Mouse (Mus musculus) kidney, postnatal 10 days (tissue): ENCODE measurements at regions not wholly inside any gene's neighbourhood (a gene's known extent, or its start where the extent isn't known, plus 50 kb on each side); places are given as distances from the start of the nearest gene placed in this dataset.

Experiments
- DNase-seq: peaks from one replicate; pipeline ENCODE4 v3.0.0; 2021; ENCODE audit warnings: mixed read lengths

- no peak for DNase-seq
Observed at GRCm38 (mm10) chr11:55712350-55712749, 104.4 kb upstream of the Glra1 start.

DNA sequence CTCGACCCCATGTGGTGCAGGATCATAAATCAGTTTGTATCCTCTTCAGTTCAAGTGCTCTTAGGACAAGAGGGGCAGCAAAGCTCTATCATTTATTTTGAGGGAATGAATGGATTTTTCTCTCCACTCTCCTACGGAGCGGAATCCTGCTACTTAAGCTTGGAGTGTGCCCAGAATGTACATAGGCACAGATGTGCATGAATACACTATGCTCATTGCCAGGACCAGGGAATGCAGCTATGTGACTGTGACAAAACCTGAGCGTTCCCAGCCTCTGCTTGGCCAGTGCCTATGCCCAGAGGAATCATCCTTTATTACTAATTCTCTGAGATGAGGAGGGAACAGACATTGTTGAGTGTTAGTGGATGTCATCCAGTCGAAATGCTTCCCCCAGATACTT is 99.5 kb upstream of the Glra1 start:
- DNase-seq = no peak

- peak; percentile 24 for DNase-seq
Observed at GRCm38 (mm10) chr11:55701921-55702320, 93.9 kb upstream of the Glra1 start.

DNA sequence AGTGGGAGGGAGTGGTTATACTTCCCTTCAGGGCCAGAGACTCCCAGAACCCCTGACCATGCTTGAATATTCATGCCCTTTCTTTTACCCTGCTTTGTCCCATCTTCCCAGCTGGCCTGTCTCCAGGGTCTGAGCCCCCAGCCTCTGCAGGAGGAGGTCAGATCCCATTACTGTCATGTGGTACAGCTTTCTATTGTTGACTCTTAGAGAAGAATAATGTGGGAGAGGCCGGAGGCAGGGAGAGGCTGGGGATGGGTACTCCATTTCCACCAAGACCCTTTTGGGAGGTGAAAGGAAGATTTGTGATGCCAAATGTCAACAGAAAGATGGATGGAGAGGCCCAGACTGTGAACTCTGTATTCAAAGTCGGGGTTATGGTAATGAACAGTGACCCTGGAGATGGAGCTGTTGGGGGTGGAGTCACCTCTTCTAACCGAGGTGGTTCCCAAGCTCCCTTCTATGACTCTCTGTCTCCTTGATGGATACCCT is 77.1 kb upstream of the Glra1 start:
- DNase-seq = no peak

- peak; percentile 47 for DNase-seq
Observed at GRCm38 (mm10) chr11:55682351-55682961, 74.5 kb upstream of the Glra1 start.

DNA sequence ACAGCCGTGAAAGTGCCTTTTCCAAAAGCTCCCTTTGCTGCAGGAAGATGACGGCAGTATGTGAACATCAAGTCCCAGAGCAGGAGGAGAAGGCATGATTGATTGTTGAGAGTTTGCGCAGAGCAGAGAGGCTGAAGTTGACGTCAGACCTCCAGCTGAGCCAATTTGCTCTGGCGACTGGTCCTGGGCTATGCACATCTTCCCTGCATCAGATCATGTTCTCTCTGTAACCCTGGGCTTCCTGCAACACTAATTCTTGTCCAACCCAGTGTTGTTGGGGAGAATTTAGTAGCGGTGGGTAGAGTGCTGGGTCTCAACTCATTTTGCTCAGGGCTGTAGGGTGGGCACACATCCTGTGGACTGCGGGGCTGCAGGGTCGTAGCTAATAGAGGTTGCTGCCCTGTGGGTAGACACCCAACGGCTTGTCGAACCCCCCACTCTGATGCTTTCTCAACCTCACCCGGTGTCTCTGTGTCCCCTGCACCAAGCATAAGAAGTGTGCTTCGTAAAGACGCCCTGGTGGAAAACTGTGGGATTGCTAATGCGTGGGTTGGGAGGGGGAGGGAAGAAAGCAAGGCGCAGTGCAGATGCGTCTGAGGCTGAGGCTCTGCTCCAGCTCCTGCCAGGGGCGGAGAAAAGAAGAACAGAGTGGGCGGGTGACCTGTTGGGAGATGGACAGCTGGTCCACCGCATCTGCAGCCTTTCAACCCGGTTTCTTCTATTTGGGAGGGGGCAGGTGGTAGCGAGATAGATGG is 73.4 kb upstream of the Glra1 start:
- DNase-seq = no peak

DNA sequence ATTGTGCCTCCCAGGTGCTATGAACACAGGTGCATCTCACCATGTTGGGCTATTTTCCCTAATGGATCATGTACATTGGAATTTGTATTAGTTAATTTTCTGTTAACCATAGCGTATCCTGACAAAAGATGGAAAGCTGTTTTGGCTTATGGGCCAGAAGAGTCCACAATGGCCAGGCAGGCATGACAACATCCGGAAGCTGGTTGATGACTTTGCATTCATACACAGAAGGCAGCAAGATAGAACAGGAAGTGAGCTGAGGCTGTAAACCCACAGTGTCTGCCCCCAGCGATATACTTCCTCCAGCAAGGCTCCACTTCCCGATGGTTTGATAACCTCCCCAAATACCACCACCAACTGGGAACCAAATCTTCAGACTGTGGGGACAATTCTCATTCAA is 55.1 kb upstream of the Glra1 start:
- DNase-seq = no peak

DNA sequence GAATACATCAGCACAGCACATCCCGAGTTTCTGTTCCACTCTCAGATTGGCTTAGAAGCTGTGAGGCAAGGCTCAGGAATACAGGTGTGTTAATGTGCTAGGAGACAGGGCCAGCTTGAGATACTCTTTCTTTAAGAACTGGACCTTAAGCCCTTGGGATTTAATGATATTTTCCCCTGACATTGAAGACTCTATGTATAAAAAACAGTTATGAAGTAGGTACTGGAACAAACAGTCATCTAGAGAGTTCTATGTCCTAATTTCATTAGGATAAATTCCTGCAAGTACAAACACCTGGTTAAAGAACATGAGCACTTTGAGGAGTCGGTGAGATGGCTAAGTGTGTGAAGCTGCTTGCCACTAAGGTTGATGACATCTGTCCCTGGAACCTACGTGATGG is 54.3 kb upstream of the Glra1 start:
- no peak for DNase-seq
